Mouse (Mus musculus): Measurements from ENCODE around the gene Clcn1.

Clcn1 gene

GRCm38 (mm10) chr6:42286448-42286847 is at the start of gene Clcn1:
TSS of gene Clcn1 (plus strand) at chr6:42286685.
- no peak for DNase-seq

- DNase-seq, result no peak
Measured at GRCm38 (mm10) chr6:42237276-42237805, 49.1 kb upstream of the Clcn1 start.

GRCm38 (mm10) chr6:42241311-42242045 is 45.0 kb upstream of the Clcn1 start:
- DNase-seq, result no peak

DNA sequence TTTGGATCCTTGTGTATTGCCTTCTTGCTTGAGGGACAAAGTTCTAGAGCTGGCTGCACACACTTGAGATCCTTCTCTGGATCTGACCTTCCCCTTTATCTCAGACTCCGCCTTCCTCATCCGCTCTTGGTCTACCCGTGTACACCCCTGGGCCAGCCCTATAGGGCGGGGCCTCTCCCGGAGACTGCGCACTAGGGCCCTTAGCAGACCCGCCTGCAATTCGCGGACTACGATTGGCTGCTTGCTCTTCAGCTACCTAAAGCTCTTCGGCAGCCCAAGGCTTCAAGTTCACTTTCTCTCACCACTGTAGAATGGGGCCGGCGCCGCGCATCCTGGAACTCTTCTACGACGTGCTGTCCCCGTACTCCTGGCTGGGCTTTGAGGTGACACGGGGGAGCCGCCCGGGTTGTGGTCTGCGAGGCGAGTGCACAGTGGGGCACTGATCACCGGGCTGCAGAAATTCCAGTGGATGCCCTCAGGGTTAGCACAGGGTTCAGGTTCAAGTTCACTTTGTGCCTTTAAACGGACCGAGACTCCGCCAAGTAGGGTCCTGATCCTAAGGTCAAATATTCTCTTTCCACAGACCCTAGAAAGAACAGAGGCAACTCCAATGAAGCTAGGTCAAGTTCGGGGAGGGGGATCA is 40.7 kb upstream of the Clcn1 start, which contains the start of gene Gstk1:
Gstk1 (plus strand) TSS at position 225 of the 643 bp plus-strand sequence.
- DNase-seq, result peak; percentile 93

DNA sequence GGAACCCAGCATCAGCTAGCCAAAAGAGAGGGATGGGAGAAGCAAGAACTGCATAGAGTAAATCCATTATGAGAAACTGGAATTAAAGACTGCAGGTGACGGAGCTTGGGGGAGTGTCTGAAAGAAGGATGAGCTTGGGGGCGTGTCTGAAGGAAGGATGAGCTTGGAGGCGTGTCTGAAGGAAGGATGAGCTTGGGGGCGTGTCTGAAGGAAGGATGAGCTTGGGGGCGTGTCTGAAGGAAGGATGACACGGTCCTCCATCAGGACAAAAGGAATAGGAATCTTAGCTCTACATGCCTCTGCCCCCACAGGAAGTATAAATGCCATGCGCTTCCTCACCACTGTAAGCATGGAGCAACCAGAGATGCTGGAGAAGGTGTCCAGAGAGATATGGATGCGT is 39.3 kb upstream of the Clcn1 start:
- DNase-seq, result peak; percentile 48

DNA sequence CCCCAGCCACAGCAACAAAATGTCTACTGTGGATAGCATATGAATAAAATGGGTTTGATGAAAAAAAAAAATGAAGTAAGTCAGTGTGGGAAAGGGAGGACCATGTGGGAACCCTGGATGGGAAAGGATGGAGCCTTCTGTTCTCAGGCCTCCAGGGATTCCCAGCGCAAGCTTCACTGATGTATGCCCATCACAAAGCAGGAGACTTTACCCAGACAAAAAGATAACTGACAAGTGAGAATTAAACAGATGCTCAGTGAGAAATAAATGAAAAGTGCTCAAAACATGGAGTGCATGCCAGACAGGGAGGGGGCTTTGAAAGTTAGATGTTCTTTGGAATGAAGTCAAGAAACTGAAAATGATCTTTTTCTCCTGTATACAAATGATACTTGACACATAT is 38.5 kb upstream of the Clcn1 start:
- DNase-seq, result no peak

DNA sequence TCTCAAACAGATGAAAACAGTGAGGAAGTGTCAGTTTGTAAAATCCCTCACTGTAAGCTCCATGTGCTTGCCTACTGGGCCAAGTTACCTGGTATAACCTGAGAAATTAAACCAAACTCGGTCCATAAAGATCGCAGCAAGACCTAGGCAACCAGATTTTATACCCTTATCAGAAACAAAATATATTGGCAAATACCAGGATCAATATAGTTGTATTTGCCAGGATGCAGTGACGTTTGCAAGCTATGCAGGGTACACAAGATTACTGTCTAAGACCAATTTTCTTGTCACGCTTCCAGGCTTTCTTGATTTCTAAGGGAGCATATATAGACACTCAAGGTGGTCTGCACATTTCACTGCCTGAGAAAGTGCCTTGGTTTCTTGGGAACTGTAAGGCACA is 34.7 kb upstream of the Clcn1 start:
- no peak for DNase-seq

GRCm38 (mm10) chr6:42253103-42253502 is 33.4 kb upstream of the Clcn1 start:
- no peak for DNase-seq

GRCm38 (mm10) chr6:42257303-42257863 is 29.1 kb upstream of the Clcn1 start:
- peak; percentile 65 for DNase-seq

DNA sequence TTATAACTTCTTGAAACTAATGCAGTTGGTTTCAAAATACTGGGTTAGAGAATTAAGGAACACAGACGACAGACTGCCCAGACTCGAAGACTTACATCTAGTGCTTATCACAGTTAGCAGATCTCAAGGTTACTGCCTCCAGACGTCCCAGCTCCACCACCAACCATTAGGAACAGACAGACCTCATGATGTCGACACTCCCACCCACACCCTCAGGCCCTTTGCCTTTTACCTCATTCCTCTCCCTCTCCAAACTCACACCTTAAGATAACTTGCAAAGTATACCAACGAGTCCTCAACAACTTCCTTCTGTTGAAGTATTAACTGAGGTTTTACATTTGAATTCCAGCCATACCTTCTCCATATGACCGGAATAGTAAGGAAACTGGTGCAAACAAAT is 26.1 kb upstream of the Clcn1 start:
- DNase-seq, result no peak

DNA sequence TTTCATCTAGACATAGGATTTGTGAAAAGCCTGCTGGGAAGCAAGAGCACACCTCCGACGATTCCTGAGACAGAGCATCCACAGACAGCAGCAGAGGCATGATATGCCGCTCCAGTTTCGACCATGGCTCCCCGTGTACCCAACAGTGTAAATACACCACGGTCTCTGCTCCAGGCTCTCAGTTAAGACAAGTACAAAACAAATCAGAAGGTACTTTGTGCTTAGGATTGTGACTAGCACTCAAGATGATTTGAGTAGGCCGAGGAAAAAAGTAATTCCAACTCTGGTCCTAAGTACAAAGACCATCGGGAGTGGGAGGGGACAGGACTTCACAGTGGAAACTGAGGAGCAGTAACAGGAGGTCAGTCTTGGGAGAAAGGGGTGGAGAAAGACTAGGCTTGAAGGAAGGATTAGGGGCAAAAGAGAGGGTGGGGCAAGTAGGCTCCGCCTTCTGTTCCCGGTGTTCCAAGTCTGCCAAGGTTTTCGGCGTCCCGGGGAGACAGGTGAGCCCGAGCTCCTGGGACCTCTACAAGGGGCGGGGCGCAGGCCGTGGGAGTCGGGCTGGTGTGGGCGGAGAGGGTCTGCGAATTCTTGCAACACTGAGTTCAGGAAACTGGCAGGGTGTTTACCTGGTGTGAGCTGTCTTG is 24.8 kb upstream of the Clcn1 start, which contains the start of gene Tmem139:
Tmem139 (plus strand) TSS at position 447 of the 647 bp plus-strand sequence.
- peak; percentile 84 for DNase-seq

GRCm38 (mm10) chr6:42264626-42265312 is 21.7 kb upstream of the Clcn1 start, which contains the start of gene Casp2:
TSS of gene Casp2 (plus strand) at chr6:42264985.
- DNase-seq, result peak; percentile 99

DNA sequence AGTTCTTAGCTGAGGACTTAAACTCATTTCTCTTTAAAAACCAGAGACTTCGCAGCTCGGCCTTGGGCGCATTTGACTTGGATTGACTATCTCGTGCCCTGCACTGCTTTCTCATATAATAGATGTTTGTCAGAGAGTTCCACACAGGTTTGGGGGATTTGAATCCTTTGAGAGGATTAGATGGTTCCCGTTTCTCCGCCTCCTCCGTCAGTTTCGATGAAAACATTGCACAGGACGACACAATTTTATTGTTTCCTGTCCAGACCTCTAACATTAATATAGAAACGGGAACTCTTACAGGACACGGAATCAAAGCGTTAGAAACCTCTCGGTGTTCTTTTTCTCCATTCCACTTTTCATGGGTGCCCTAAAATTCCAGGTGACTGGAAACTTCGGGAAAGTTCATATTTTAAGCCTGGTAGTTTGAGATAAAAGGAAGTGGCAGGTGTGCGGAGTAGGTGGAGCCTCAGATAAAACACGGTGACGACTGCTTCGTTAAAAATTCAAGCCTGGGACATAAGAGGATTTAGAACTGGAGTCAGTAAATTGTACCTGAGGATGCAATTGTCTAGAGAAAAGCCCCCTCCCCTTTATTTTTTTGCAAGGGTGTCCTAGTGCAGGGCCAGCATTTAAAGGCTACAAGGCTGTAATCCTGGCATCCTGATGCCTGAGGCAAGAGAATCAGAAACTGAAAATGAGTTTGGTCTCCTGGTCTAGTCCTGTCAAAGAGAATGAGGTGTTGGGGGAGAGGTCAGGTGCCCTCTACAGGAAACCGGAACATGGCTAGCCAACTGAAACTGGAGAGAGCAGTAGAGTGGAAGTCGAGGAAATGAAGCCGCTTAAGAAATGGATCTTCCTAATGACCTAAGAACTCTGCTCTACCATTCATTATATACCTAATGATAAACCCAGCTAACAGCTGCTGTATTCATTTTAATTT is 20.8 kb upstream of the Clcn1 start:
- no peak for DNase-seq

DNA sequence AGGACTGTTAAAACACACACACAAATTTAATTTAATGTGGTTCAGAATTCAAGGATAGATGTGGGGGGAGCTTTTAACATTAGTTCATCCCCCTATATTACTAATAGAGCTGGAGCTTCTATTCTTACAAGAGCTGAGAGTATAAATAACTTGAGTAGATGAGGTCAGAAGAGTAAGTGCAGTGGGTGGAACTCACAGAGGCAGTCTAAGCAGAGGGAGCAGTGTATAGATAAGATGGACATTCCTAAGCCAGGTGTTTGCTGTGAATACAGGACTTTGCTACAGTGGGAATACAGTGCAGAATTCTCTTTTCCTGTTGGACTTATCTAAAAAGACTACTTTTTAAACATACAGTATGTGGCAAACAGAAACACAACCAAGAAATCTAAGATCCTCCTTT is 15.7 kb upstream of the Clcn1 start:
- no peak for DNase-seq

DNA sequence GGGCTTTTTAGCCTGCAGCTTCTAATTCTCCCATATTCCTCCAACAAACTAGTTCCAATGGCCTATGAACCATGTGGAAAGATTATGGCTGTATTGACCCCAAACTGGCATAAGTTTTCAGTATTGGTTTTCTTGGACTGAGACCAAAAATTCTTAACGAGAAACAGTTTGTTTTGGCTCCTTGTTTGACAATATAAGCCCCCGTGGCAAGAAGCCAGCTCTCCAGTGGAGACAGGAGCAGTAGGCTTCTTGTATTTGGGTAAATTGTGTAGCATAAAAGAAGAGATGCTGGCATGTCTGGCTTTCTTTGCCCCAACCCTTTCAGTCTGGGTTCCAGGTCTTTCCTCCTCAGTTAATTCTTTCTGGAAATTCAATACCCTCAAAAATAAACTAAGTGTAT is 10.3 kb upstream of the Clcn1 start:
- DNase-seq, result no peak

- no peak for DNase-seq
Measured at GRCm38 (mm10) chr6:42282865-42283528, 3.5 kb upstream of the Clcn1 start.

GRCm38 (mm10) chr6:42287562-42287961 is 1.1 kb downstream of the Clcn1 start:
- no peak for DNase-seq

- no peak for DNase-seq
Measured at GRCm38 (mm10) chr6:42293327-42293726, 6.8 kb downstream of the Clcn1 start.

DNA sequence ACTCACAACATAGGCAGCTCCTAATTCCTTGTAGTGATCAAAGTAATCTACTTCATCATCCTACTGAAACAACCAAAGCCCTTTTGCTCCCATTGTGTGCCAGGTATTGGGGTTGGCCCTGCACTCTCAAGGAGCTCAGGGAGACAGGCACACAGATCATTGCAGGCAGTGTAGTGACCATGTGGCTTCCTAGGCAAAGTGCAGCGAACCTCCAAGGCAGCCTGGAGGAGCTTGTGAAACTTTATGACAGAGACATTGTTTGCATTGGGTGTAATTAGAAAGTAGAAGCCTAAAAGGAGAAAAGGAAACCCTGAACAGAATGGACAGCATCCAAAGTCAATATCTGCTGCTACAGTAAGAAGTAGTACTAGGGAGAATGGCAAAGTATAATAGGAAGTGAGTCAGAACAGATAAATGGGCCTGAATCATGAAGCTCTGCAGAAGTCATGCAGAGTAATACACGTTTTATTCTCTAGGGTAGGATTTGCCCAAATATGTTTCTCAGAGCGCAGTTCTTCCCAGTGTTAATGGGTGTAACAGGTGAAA is 9.1 kb downstream of the Clcn1 start:
- DNase-seq, result no peak

DNA sequence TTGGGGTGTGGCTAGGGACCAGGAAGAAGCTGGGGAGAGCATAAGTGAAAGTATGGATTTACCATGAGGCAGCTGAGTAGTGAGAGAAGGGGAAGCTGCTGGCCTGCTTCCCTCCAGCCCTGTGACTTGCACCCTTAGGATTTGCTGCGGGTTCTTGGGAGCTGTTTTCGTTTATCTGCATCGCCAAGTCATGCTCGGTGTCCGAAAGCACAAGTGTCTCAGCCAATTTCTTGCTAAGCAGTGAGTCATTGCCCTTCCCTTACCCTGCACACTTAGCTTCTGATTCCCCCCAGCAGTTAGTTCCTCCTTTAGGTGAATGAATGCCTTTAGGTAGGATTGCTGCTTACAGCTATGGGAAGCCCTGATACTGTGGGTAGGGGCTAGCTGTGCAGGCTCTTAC is 12.9 kb downstream of the Clcn1 start:
- no peak for DNase-seq

Data from kidney, adult 11 months (tissue).